Mouse (Mus musculus) central nervous system, embryonic 14 days (tissue): ENCODE data around the gene Zfp277. TPM values are rescaled to one million over a fixed set of nuclear protein-coding genes. Genes with fewer than 3 reads are reported as not detected.

ENCODE experiments used
- polyA plus RNA-seq: library from polyadenylated mRNA; depleted of rRNA; stranded (reverse); fragments of >200 nt; gene quantifications from 2 replicates; pipeline ENCODE4 v1.2.3, GENCODE M21; 2012; rRNA removed

Zfp277 gene
- 19.8 and 20.0 TPM in 2 replicates for polyA plus RNA-seq

GRCm38 (mm10) chr12:40445648-40446449 is at the start of gene Zfp277, which contains the start of gene Dock4:
TSS of gene Zfp277 (minus strand) at chr12:40445902.
TSS of gene Dock4 (plus strand) at chr12:40445952.

Other genes with a start within 250 kb of the Zfp277 start
- 0.14 and 0.46 TPM in 2 replicates for gene Lsmem1, start 246.4 kb downstream of the Zfp277 start, polyA plus RNA-seq
- 54.0 and 62.1 TPM in 2 replicates for gene Ifrd1, start 197.4 kb downstream of the Zfp277 start, polyA plus RNA-seq
- gene Dock4, start 50 bp upstream of the Zfp277 start, polyA plus RNA-seq, result 22.3 and 22.6 TPM in 2 replicates